Mouse (Mus musculus): ENCODE measurements around the gene Zfp296. TPM values are rescaled to one million over a fixed set of nuclear protein-coding genes. Genes with fewer than 3 reads are reported as not detected.
A peak's percentile ranks its signal among the peaks of the same experiment; 100 is the strongest.

Gene Zfp296
- polyA plus RNA-seq (2015; fragmentation: Nextera tagmentation; extraction: Ambion mirVana): 0.89 and 1.2 TPM in 2 replicates

GRCm38 (mm10) chr7:19577141-19577852, at the start of gene Zfp296, which contains the start of gene Gemin7:
Zfp296 (plus strand) TSS chr7:19577287.
Gemin7 (minus strand) TSS chr7:19577595.
- TF ChIP-seq CTCF (IDR thresholded peaks at IDR 0.05; ENCODE audit: low read depth) (no peak), EP300 (IDR thresholded peaks at IDR 0.05; ENCODE audit: low read depth) (no peak)
- 1% methylated on average over 55 of the region's 56 CpGs for WGBS (ENCODE audit: insufficient replicate concordance)
- peaks cover 4% of the 10 kb centered on the region for H3K36me3 ChIP-seq (replicated peaks; ENCODE audit: insufficient read depth, low read length)
- peak within 1 kb of the TSS; percentile 53 for H3K4me3 ChIP-seq (ENCODE audit: low read depth, low read length)
- peak within 1 kb of the TSS; percentile 69; the same call in 1 of the 2 replicates for H3K27ac ChIP-seq (ENCODE audit: low read depth)
- no peaks in the 10 kb centered on the region for H3K9me3 ChIP-seq (ENCODE audit: low read length)
- DNase-seq (peak; percentile 58), ATAC-seq (no peak)
- peak within 1 kb of the TSS; percentile 83 for H3K4me2 ChIP-seq (ENCODE audit: low read depth, low read length)
- H3K9ac ChIP-seq (replicated peaks): peak within 1 kb of the TSS; percentile 64
- H3K27me3 ChIP-seq (ENCODE audit: insufficient read depth, low read length): peaks cover 5% of the 10 kb centered on the region; the same call in 1 of the 2 replicates
- peaks cover 40% of the 10 kb centered on the region for H3K4me1 ChIP-seq (ENCODE audit: insufficient read depth)

DNA sequence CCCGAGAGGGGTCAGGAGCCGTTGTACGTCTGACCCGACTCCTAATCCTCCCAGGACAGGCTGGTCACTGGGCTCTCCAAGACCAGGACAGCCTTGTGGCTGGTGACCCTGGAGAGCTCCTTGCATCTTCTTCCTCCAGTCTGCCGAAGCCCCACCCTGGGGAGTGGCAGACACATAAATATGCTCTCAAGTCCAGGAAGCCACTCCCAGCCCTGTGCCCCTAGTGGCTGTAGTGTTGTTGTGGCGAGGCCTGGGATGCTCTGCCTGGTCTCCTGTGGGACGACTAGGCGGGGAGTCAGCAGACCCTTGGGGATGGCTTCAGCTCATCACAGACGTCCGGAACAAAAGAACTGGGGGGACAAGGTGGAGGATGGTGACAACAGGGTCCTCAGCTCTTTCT, 46.0 kb upstream of the Zfp296 start:
- H3K27me3 ChIP-seq (ENCODE audit: insufficient read depth, low read length): no peaks in the 10 kb centered on the region
- TF ChIP-seq CTCF (IDR thresholded peaks at IDR 0.05; ENCODE audit: low read depth) (peak; percentile 28), EP300 (IDR thresholded peaks at IDR 0.05; ENCODE audit: low read depth) (no peak)
- no peak for ATAC-seq
- H3K4me1 ChIP-seq (ENCODE audit: insufficient read depth): no peaks in the 10 kb centered on the region
- H3K9me3 ChIP-seq (ENCODE audit: low read length): no peaks in the 10 kb centered on the region
- WGBS (ENCODE audit: insufficient replicate concordance): 80% methylated on average over 10 of the region's 10 CpGs
- DNase-seq: no peak
- H3K9ac ChIP-seq (replicated peaks): no peak overlapping the region
- H3K27ac ChIP-seq (ENCODE audit: low read depth): no peak overlapping the region
- no peak overlapping the region for H3K4me3 ChIP-seq (ENCODE audit: low read depth, low read length)
- peaks cover 55% of the 10 kb centered on the region for H3K36me3 ChIP-seq (replicated peaks; ENCODE audit: insufficient read depth, low read length)
- H3K4me2 ChIP-seq (ENCODE audit: low read depth, low read length): no peak overlapping the region

DNA sequence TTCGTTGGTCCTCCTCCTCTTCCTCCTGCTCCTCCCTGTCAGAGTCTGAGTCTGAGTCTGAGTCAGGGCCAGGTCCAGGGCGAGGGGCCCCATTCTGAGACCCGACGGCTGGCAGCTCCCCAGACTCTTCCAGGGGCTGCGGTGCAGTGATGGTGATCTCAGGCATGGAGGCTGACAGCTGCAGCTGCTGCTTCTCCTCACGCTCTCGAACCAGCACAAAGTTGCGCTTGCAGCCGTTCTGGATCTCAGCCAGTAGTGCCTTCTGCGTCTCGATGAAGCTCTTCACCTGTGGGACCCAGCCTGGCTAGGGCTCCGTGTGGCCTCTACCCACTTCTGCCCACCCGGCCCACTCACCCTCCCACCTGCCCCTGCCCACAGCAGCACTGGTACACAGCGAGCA, 44.8 kb upstream of the Zfp296 start:
- no peak for TF ChIP-seq EP300 (IDR thresholded peaks at IDR 0.05; ENCODE audit: low read depth)
- TF ChIP-seq CTCF (IDR thresholded peaks at IDR 0.05; ENCODE audit: low read depth): no peak
- H3K27me3 ChIP-seq (ENCODE audit: insufficient read depth, low read length): no peaks in the 10 kb centered on the region
- no peak overlapping the region for H3K27ac ChIP-seq (ENCODE audit: low read depth)
- ATAC-seq (no peak), DNase-seq (no peak)
- H3K4me2 ChIP-seq (ENCODE audit: low read depth, low read length): no peak overlapping the region
- H3K36me3 ChIP-seq (replicated peaks; ENCODE audit: insufficient read depth, low read length): peaks cover 57% of the 10 kb centered on the region
- H3K4me3 ChIP-seq (ENCODE audit: low read depth, low read length): no peak overlapping the region
- no peaks in the 10 kb centered on the region for H3K9me3 ChIP-seq (ENCODE audit: low read length)
- H3K4me1 ChIP-seq (ENCODE audit: insufficient read depth): no peaks in the 10 kb centered on the region
- 89% methylated on average over 13 of the region's 14 CpGs for WGBS (ENCODE audit: insufficient replicate concordance)
- H3K9ac ChIP-seq (replicated peaks): no peak overlapping the region

DNA sequence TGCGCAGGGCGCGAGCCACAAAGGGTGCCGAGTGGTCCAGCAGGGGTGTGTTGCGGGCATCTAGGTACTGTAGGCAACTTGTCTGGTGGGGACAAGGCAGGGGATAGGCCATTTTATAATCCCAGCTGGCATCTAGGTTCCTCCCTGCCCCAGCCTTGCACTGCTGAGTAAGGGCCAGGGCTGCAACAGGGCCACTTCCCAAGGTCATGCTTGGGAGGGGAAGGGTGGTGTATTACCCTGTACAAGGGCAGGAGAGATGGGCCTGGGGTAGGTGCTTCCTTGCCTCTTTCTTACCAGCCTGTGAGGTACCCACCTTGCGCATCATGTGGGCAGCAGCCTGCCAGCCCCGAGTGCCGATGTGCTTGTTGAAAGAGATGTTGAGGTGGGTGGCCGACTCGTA, 42.4 kb upstream of the Zfp296 start:
- H3K27ac ChIP-seq (ENCODE audit: low read depth): no peak overlapping the region
- H3K36me3 ChIP-seq (replicated peaks; ENCODE audit: insufficient read depth, low read length): peaks cover 53% of the 10 kb centered on the region
- H3K9ac ChIP-seq (replicated peaks): no peak overlapping the region
- no peak for DNase-seq
- no peak for ATAC-seq
- no peak overlapping the region for H3K4me2 ChIP-seq (ENCODE audit: low read depth, low read length)
- H3K27me3 ChIP-seq (ENCODE audit: insufficient read depth, low read length): no peaks in the 10 kb centered on the region
- no peak overlapping the region for H3K4me3 ChIP-seq (ENCODE audit: low read depth, low read length)
- no peaks in the 10 kb centered on the region for H3K9me3 ChIP-seq (ENCODE audit: low read length)
- 95% methylated on average over 10 of the region's 10 CpGs for WGBS (ENCODE audit: insufficient replicate concordance)
- TF ChIP-seq EP300 (IDR thresholded peaks at IDR 0.05; ENCODE audit: low read depth) (no peak), CTCF (IDR thresholded peaks at IDR 0.05; ENCODE audit: low read depth) (no peak)
- no peaks in the 10 kb centered on the region for H3K4me1 ChIP-seq (ENCODE audit: insufficient read depth)

- ATAC-seq: no peak
- no peaks in the 10 kb centered on the region for H3K9me3 ChIP-seq (ENCODE audit: low read length)
- H3K4me3 ChIP-seq (ENCODE audit: low read depth, low read length): no peak overlapping the region
- no peaks in the 10 kb centered on the region for H3K27me3 ChIP-seq (ENCODE audit: insufficient read depth, low read length)
- WGBS (ENCODE audit: insufficient replicate concordance): 83% methylated on average over 2 of the region's 2 CpGs
- H3K27ac ChIP-seq (ENCODE audit: low read depth): no peak overlapping the region
- H3K9ac ChIP-seq (replicated peaks): no peak overlapping the region
- TF ChIP-seq EP300 (IDR thresholded peaks at IDR 0.05; ENCODE audit: low read depth) (no peak), CTCF (IDR thresholded peaks at IDR 0.05; ENCODE audit: low read depth) (no peak)
- no peak for DNase-seq
- H3K4me1 ChIP-seq (ENCODE audit: insufficient read depth): peaks cover 11% of the 10 kb centered on the region
- H3K36me3 ChIP-seq (replicated peaks; ENCODE audit: insufficient read depth, low read length): peaks cover 3% of the 10 kb centered on the region
- H3K4me2 ChIP-seq (ENCODE audit: low read depth, low read length): no peak overlapping the region
Measured at GRCm38 (mm10) chr7:19540771-19541566, 36.1 kb upstream of the Zfp296 start.

GRCm38 (mm10) chr7:19541681-19542154, 35.4 kb upstream of the Zfp296 start:
- peaks cover 16% of the 10 kb centered on the region for H3K4me1 ChIP-seq (ENCODE audit: insufficient read depth)
- ATAC-seq: no peak
- H3K27me3 ChIP-seq (ENCODE audit: insufficient read depth, low read length): no peaks in the 10 kb centered on the region
- 85% methylated on average over 7 of the region's 7 CpGs for WGBS (ENCODE audit: insufficient replicate concordance)
- DNase-seq: no peak
- no peak overlapping the region for H3K4me3 ChIP-seq (ENCODE audit: low read depth, low read length)
- no peak overlapping the region for H3K4me2 ChIP-seq (ENCODE audit: low read depth, low read length)
- TF ChIP-seq EP300 (IDR thresholded peaks at IDR 0.05; ENCODE audit: low read depth): no peak
- no peak for TF ChIP-seq CTCF (IDR thresholded peaks at IDR 0.05; ENCODE audit: low read depth)
- H3K9ac ChIP-seq (replicated peaks): no peak overlapping the region
- H3K9me3 ChIP-seq (ENCODE audit: low read length): no peaks in the 10 kb centered on the region
- H3K36me3 ChIP-seq (replicated peaks; ENCODE audit: insufficient read depth, low read length): peaks cover 3% of the 10 kb centered on the region
- H3K27ac ChIP-seq (ENCODE audit: low read depth): no peak overlapping the region

Data from liver, postnatal 0 days (tissue).